Mouse (Mus musculus) ES-Bruce4 (cell line): ENCODE results near the gene Cuta.

Source experiments
- CTCF ChIP-seq: IDR thresholded peaks from one replicate; pipeline ENCODE4 v1.8.1; 2011; ENCODE audit warnings: low read depth, low read length
- POLR2A ChIP-seq: IDR thresholded peaks from one replicate; pipeline ENCODE4 v1.8.1; 2011; ENCODE audit warnings: low read length; ENCODE audit not compliant: insufficient read depth

DNA sequence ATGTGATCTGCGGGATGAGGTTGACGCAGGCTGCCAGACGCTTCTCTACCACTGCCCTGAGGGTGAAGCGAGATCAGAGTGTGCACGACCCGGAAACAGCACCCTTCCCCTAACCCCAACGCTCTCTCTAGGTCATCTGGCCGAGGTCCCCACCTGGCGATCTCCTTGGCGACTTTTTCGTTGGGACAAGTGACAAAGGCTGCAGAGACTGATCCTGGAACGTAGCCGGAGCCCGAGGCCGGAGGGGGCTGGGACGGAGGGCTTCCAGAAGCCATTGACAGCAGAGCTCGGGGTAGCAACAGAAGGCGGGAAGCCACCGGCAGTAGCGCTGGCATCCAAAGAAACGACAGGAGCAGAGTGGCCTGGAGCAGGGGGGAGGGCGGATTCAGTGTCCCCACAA lies 638 bp downstream of the Cuta start:
- no peak for TF ChIP-seq POLR2A
- no peak for TF ChIP-seq CTCF
